Mouse (Mus musculus): Measurements from ENCODE around the gene Rapgef6.

DNA sequence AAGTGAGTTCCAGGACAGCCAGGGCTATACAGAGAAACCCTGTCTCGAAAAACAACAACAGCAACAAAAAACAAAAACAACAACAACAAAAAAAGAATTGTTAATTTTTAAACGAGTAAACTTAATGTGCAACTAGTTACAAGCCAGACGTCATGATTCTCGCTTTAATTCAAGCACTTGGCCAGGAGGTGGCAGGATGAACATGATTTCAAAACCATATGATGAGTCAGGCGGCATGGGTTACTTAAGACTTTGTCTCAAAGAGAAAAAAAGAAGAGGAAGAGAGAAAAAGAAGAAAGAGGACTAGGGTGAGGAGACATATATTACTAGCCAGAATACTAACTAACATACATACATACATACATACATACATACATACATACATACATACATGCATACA lies 40.1 kb downstream of the Rapgef6 start:
- TF ChIP-seq CTCF (IDR thresholded peaks at IDR 0.05; ENCODE audit: extremely low read depth, insufficient read length, insufficient replicate concordance, low read depth, low read length) (no peak), POLR2A (IDR thresholded peaks at IDR 0.05; ENCODE audit: low read depth, low read length) (no peak)

Data from small intestine, adult 2 months (tissue).